Mouse (Mus musculus) midbrain, embryonic 11.5 days (tissue): ENCODE measurements around the gene Cldn2. TPM values are rescaled to one million over a fixed set of nuclear protein-coding genes. Genes with fewer than 3 reads are reported as not detected.
"Not testable (repeated sequence)": the region's sequence is repeated elsewhere in the genome, so short reads cannot be mapped to it uniquely, and the experiment has no call there.

Experiments used
- ATAC-seq: fragments of 200-750 bp; cut with Nextera tagmentation; 2 replicates; pipeline ENCODE4 v1.8.0; 2017; ENCODE audit warnings: moderate TSS enrichment, moderate library complexity; ENCODE audit not compliant: low FRiP score
- DNase-seq: peaks from one replicate; pipeline ENCODE4 v3.0.0; 2015; ENCODE audit warnings: low spot score; ENCODE audit errors: missing footprints
- H3K27ac ChIP-seq: fragments of 300-500 bp; sonication (generic); 2 replicates; pipeline ENCODE4 v1.5.1; 2014; ENCODE audit warnings: low read depth, low read length
- H3K27me3 ChIP-seq: fragments of 300-500 bp; sonication (generic); 2 replicates; pipeline ENCODE4 v1.6.1; 2014; ENCODE audit warnings: mild to moderate bottlenecking, low read length, moderate library complexity, mixed read lengths; ENCODE audit not compliant: control insufficient read depth, insufficient read depth
- H3K36me3 ChIP-seq: fragments of 300-500 bp; sonication (generic); 2 replicates; pipeline ENCODE4 v1.6.1; 2014; ENCODE audit warnings: mild to moderate bottlenecking, low read length, moderate library complexity, mixed read lengths; ENCODE audit not compliant: control insufficient read depth, insufficient read depth
- H3K4me1 ChIP-seq: fragments of 300-500 bp; sonication (generic); 2 replicates; pipeline ENCODE4 v1.6.1; 2014; ENCODE audit warnings: low read length; ENCODE audit not compliant: control insufficient read depth, insufficient read depth
- H3K4me2 ChIP-seq: fragments of 300-500 bp; sonication (generic); 2 replicates; pipeline ENCODE4 v1.6.1; 2014; ENCODE audit warnings: mild to moderate bottlenecking, moderate library complexity
- H3K4me3 ChIP-seq: fragments of 300-500 bp; sonication (generic); 2 replicates; pipeline ENCODE4 v1.5.1; 2014; ENCODE audit warnings: low read depth, low read length
- H3K9ac ChIP-seq: fragments of 300-500 bp; sonication (generic); 2 replicates; pipeline ENCODE4 v1.6.1; 2014; ENCODE audit warnings: low read length
- H3K9me3 ChIP-seq: fragments of 300-500 bp; sonication (generic); 2 replicates; pipeline ENCODE4 v1.6.1; 2016; ENCODE audit warnings: low read length; ENCODE audit not compliant: control insufficient read depth
- WGBS: fragments of 180-500 bp; shearing (Covaris S2); extraction: QIAGEN DNeasy Blood & Tissue Kit; methylation state at CpG from one replicate; pipeline ENCODE4 v1.1.7; 2014; 5-methylcytosine and 5-hydroxymethylcytosine counted together
- polyA plus RNA-seq: library from polyadenylated mRNA; unstranded; fragments of >200 nt; fragmentation: Nextera tagmentation; extraction: Ambion mirVana; gene quantifications from 2 replicates; pipeline ENCODE4 v1.2.1, GENCODE M21; 2014

Gene Cldn2
- polyA plus RNA-seq, result 0.17 and 0.23 TPM in 2 replicates

- Histone ChIP-seq H3K4me2 (no peak within 1 kb of the TSS), H3K4me1 (no peaks in the 10 kb centered on the region), H3K27ac (no peak within 1 kb of the TSS), H3K9me3 (no peaks in the 10 kb centered on the region), H3K9ac (no peak within 1 kb of the TSS), H3K36me3 (no peaks in the 10 kb centered on the region), H3K27me3 (peaks cover 2% of the 10 kb centered on the region; the same call in 1 of the 2 replicates), H3K4me3 (no peak within 1 kb of the TSS)
- DNase-seq (no peak), ATAC-seq (no peak)
- WGBS, result 63% methylated on average over 8 of the region's 8 CpGs
These were observed at the start of gene Cldn2 for GRCm38 (mm10) chrX:139800406-139800878. Cldn2 (plus strand) TSS chrX:139800828.

DNA sequence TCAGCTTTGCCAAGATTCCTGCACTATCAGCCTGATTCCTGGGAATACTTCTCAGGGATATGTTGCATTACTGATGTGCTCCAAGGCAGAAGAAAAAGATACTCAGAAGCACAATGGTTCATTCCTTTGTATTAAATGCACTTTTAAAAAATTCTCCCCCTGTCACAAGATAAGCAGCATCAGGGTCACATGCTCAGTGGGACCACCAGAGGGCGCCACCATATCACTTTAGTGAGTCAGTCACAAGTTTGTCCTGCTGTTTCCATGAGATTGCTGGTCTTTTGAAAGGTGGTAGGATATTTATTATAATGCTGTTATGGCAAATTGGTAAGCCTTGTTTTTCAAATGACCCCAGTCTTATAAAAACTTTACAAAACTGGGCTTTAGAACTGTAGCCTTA, 48.8 kb upstream of the Cldn2 start:
- H3K4me3 ChIP-seq, result no peak overlapping the region
- WGBS, result 0% methylated on average over 1 of the region's 1 CpGs
- no peaks in the 10 kb centered on the region for H3K9me3 ChIP-seq
- DNase-seq (no peak), ATAC-seq (no peak)
- no peak overlapping the region for H3K27ac ChIP-seq
- no peak overlapping the region for H3K9ac ChIP-seq
- H3K4me2 ChIP-seq, result no peak overlapping the region
- no peaks in the 10 kb centered on the region for H3K27me3 ChIP-seq
- H3K36me3 ChIP-seq, result no peaks in the 10 kb centered on the region
- H3K4me1 ChIP-seq, result no peaks in the 10 kb centered on the region

DNA sequence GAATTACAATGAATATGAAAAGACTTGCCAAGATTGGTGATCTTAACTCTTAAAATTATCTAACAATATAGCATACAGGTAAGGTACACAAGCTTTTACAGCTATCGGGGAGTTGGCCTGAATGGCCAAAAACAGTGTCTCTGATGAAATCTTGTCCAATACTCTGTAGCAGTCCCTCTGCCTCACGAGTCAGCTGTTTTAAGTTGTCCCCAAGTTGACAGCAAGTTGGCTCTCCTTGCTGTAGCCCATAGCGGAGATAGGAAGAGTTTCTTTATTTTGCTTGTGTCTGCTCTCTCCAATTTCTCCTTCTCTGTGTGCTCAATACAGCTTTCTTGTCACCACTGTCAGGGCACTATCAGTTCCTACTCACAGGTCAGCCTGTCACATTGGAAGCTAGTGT, 42.0 kb upstream of the Cldn2 start:
- H3K27ac ChIP-seq, ATAC-seq, H3K4me3 ChIP-seq, H3K9ac ChIP-seq, H3K4me1 ChIP-seq, H3K27me3 ChIP-seq, H3K36me3 ChIP-seq, DNase-seq, H3K4me2 ChIP-seq, H3K9me3 ChIP-seq: not testable (repeated sequence)
- 90% methylated on average over 3 of the region's 3 CpGs for WGBS

DNA sequence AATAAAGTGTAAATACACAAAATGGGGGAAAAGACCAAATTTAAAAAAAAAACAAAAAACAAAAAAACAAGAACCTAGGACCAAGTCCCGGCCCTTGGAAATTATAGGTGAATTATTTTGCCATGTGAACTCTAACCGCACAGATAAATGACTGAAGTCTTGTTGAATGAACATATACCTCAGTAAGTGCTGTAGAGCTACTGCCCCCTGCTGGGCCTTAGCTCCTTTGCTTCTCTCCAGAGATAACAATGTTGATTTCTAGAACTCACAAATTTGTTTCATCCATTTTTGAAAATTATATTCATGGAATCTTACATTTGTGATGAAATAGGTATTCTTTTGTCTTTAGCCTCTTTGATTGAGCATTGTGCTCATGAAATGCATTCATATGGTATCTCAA, 38.1 kb upstream of the Cldn2 start:
- H3K4me1 ChIP-seq, result no peaks in the 10 kb centered on the region
- ATAC-seq, result no peak
- H3K4me3 ChIP-seq, result no peak overlapping the region
- H3K9ac ChIP-seq, result no peak overlapping the region
- WGBS, result 87% methylated on average over 2 of the region's 2 CpGs
- H3K36me3 ChIP-seq, result no peaks in the 10 kb centered on the region
- no peaks in the 10 kb centered on the region for H3K27me3 ChIP-seq
- no peaks in the 10 kb centered on the region for H3K9me3 ChIP-seq
- DNase-seq, result no peak
- H3K4me2 ChIP-seq, result no peak overlapping the region
- H3K27ac ChIP-seq, result no peak overlapping the region

GRCm38 (mm10) chrX:139769975-139770637, 30.5 kb upstream of the Cldn2 start:
- ATAC-seq, result no peak
- 73% methylated on average over 13 of the region's 13 CpGs for WGBS
- Histone ChIP-seq H3K4me3 (no peak overlapping the region), H3K9ac (no peak overlapping the region), H3K36me3 (no peaks in the 10 kb centered on the region), H3K4me2 (no peak overlapping the region), H3K27me3 (0 out of 2 replicates have a peak, but pooled peaks cover 2% of the 10 kb centered on the region), H3K4me1 (no peaks in the 10 kb centered on the region), H3K9me3 (no peaks in the 10 kb centered on the region), H3K27ac (no peak overlapping the region)
- DNase-seq, result no peak

DNA sequence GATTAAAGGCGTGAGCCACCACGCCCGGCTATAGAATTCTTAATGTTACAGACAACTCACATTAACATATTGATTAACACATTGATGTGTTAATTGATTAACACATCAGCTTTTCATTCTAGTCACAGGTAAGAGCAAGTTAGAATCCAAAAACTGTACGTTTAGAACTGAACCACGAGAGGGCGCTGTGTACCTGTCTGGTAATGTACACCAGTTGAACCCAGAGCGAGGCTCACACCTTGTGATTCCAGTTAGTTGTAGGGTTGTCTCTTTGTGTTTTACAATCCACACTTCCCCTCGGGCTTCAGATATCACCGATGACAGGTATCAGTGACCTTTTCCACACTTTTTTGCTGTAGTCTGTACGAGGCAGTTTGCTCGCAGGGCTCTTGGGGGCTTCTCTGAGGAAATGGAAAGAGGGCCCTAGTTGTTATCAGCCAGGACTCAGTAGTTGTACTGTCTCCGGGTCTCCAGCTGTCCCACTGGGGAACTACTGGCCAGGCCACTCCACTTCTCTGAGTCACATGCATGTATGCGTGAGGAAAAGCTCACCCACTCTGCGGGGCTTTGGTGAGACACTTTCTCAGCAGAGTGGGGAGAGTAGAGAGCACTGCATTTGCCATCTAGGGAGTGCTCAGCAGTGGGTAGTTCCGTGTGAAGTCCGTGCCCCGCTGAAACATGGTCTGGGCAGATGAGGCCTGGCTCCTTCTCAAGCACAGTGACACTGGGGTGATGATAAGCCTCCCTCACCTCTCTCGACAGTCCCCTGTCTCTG, 26.1 kb upstream of the Cldn2 start:
- DNase-seq, result peak; percentile 87
- H3K4me1 ChIP-seq, result no peaks in the 10 kb centered on the region
- no peaks in the 10 kb centered on the region for H3K36me3 ChIP-seq
- H3K27ac ChIP-seq, result no peak overlapping the region
- peak; percentile 27; the same call in 1 of the 2 replicates for ATAC-seq
- H3K4me2 ChIP-seq, result no peak overlapping the region
- 33% methylated on average over 18 of the region's 18 CpGs for WGBS
- H3K4me3 ChIP-seq, result no peak overlapping the region
- H3K27me3 ChIP-seq, result peaks cover 2% of the 10 kb centered on the region; the same call in 1 of the 2 replicates
- no peaks in the 10 kb centered on the region for H3K9me3 ChIP-seq
- no peak overlapping the region for H3K9ac ChIP-seq

DNA sequence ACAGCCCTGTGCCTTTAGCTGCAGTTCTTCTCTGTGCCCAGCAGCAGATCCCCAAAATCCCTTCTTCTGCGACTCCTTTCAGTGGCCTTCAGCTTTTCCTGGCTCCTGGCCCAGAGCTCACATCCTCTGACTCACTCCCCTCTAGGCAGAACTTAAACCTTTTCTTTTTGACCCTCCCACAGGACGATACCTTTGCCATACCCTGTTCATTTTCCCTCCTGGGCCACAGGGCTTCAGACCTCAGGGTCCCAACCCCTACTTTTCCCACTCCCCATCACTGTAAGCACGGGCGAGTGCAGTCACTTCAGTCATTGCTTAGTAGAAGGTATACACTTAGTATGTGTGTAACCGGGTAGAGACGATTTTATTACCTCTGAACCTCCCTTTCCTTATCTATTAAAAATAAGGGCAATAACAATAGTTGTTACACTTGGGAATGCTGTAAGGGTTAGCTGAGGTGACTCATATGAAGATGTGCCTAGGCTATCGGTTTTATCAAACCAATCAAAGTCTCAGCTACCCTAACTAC, 25.5 kb upstream of the Cldn2 start:
- Histone ChIP-seq H3K4me2 (no peak overlapping the region), H3K4me1 (no peaks in the 10 kb centered on the region), H3K27me3 (no peaks in the 10 kb centered on the region; the same call in 1 of the 2 replicates), H3K4me3 (no peak overlapping the region), H3K9me3 (no peaks in the 10 kb centered on the region), H3K27ac (no peak overlapping the region), H3K9ac (no peak overlapping the region), H3K36me3 (no peaks in the 10 kb centered on the region)
- ATAC-seq, result no peak
- 74% methylated on average over 7 of the region's 7 CpGs for WGBS
- DNase-seq, result no peak

GRCm38 (mm10) chrX:139777357-139777756, 23.3 kb upstream of the Cldn2 start:
- Histone ChIP-seq H3K27ac (no peak overlapping the region), H3K4me1 (peaks cover 5% of the 10 kb centered on the region), H3K27me3 (peaks cover 7% of the 10 kb centered on the region)

DNA sequence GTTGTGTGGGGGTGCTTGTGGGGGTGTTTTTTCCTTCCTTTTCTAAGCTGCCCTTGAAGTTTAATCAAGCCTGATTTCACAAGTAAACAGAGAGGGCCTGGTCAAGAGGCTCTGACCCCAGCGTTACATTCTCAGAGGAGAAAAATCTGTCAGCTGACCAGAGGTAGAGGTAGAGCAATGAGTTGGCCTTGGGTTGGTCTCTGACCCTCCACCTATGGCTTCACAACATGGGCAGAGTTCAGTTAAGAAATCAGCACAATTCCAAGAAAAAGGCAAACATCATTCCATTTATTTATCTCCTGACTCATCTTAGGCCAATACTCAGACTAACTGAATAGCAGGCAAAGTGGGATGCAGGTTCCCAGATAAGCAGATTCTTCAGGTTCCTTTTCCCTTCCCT, 21.7 kb upstream of the Cldn2 start:
- Histone ChIP-seq H3K4me2 (no peak overlapping the region), H3K27ac (no peak overlapping the region), H3K4me3 (no peak overlapping the region), H3K27me3 (peaks cover 7% of the 10 kb centered on the region), H3K9ac (no peak overlapping the region), H3K4me1 (peaks cover 13% of the 10 kb centered on the region), H3K9me3 (no peaks in the 10 kb centered on the region), H3K36me3 (no peaks in the 10 kb centered on the region)
- no peak for ATAC-seq
- whole genome bisulfite sequencing, result 75% methylated on average over 1 of the region's 1 CpGs
- DNase-seq, result no peak

More at GRCm38 (mm10) chrX:139777357-139777756, 23.3 kb upstream of the Cldn2 start:
- DNase-seq (no peak), ATAC-seq (no peak)
- H3K36me3 ChIP-seq, result no peaks in the 10 kb centered on the region
- no peak overlapping the region for H3K4me2 ChIP-seq
- no peak overlapping the region for H3K4me3 ChIP-seq
- H3K9ac ChIP-seq, result no peak overlapping the region
- 30% methylated on average over 4 of the region's 4 CpGs for WGBS
- no peaks in the 10 kb centered on the region for H3K9me3 ChIP-seq
